Mouse (Mus musculus) myocyte (in vitro differentiated cells): ENCODE measurements around the gene Gm20388.

Experiments
- CEBPB ChIP-seq: IDR thresholded peaks from 2 replicates; pipeline ENCODE4 v1.6.1; 2011; ENCODE audit warnings: mild to moderate bottlenecking, moderate library complexity; ENCODE audit not compliant: poor library complexity, insufficient read depth, severe bottlenecking
- E2F4 ChIP-seq: IDR thresholded peaks from one replicate; pipeline ENCODE4 v1.6.1; 2011; ENCODE audit warnings: mild to moderate bottlenecking, control low read depth, moderate library complexity; ENCODE audit not compliant: insufficient read depth
- MAX ChIP-seq: IDR thresholded peaks from one replicate; pipeline ENCODE4 v1.6.1; 2011; ENCODE audit warnings: low read depth, mild to moderate bottlenecking, control low read depth
- MYOD1 ChIP-seq, 3 experiments: IDR thresholded peaks; one replicate each; pipeline ENCODE4 v1.6.1; 2011; ENCODE audit warnings: control low read depth in 2 of 3, low read depth in 2 of 3, mild to moderate bottlenecking in 2 of 3, moderate library complexity in 1 of 3; ENCODE audit not compliant: insufficient read length in 2 of 3, control insufficient read depth in 1 of 3
- POLR2A ChIP-seq: IDR thresholded peaks from one replicate; pipeline ENCODE4 v1.6.1; 2011; ENCODE audit warnings: low read depth, mild to moderate bottlenecking, control low read depth, moderate library complexity; ENCODE audit not compliant: insufficient read length
- POLR2AphosphoS2 ChIP-seq: IDR thresholded peaks from one replicate; pipeline ENCODE4 v1.6.1; 2011; ENCODE audit warnings: low read depth, control low read depth; ENCODE audit not compliant: insufficient read length
- SRF ChIP-seq: IDR thresholded peaks from one replicate; pipeline ENCODE4 v1.6.1; 2011; ENCODE audit warnings: low read depth; ENCODE audit not compliant: control insufficient read depth, insufficient read length
- TCF12 ChIP-seq: IDR thresholded peaks from one replicate; pipeline ENCODE4 v1.6.1; 2011; ENCODE audit warnings: mild to moderate bottlenecking, control low read depth; ENCODE audit not compliant: poor library complexity, insufficient read depth, severe bottlenecking
- TCF3 ChIP-seq: IDR thresholded peaks from one replicate; pipeline ENCODE4 v1.6.1; 2011; ENCODE audit warnings: low read depth, control low read depth; ENCODE audit not compliant: insufficient read length
- USF1 ChIP-seq: IDR thresholded peaks from one replicate; pipeline ENCODE4 v1.6.1; 2011; ENCODE audit warnings: low read depth, mild to moderate bottlenecking, control low read depth, moderate library complexity

DNA sequence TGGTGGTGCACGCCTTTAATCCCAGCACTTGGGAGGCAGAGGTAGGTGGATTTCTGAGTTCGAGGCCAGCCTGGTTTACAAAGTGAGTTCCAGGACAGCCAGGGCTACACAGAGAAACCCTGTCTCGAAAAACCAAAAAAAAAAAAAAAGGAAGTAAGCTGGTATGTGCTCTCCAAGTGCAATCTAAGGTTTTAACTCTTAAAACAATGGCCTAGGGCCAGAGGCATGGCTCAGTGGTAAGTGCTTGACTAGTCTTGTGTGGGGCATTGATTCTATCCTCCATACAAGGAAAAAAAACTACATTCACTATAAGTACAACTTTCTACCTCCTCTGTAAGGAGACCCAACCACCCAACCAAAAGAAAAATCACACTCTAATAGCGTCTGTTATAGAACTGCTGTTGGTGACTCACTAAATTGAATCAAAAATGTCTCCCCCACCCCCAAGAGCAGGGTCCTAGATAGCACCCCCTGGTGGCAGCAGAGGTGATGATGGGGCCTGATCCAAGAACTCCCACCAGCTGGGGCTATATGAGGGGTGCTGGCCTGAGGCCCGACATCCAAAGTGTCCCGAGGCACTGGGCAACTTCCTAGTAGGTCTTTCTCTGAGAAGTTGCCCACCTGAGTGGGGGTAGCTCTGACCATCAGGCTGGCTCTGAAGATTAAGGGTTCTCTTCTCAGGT lies 2548.7 kb downstream of the Gm20388 start:
- TF ChIP-seq POLR2AphosphoS2 (no peak), POLR2A (no peak), SRF (no peak), MAX (no peak), USF1 (no peak), E2F4 (no peak), MYOD1 (IDR thresholded peaks at IDR 0.05; ENCODE audit: control insufficient read depth in 1 of 3, insufficient read length in 2 of 3, low read depth in 2 of 3) (no peak), CEBPB (no peak), TCF12 (no peak), TCF3 (no peak)
